Mouse (Mus musculus) intestine, embryonic 15.5 days (tissue): Measurements from ENCODE around the gene Cox7a2. TPM values are rescaled to one million over a fixed set of nuclear protein-coding genes. Genes with fewer than 3 reads are reported as not detected.
A peak's percentile ranks its signal among the peaks of the same experiment; 100 is the strongest.

Experiments
- ATAC-seq: fragments of 200-750 bp; cut with Nextera tagmentation; 2 replicates; pipeline ENCODE4 v1.8.0; 2017; ENCODE audit warnings: moderate TSS enrichment, moderate library complexity
- H3K27ac ChIP-seq: fragments of 300-500 bp; sonication (generic); 2 replicates; pipeline ENCODE4 v1.5.1; 2015; ENCODE audit warnings: mild to moderate bottlenecking, inconsistent platforms
- H3K27me3 ChIP-seq: fragments of 300-500 bp; sonication (generic); replicated peaks from 2 replicates; pipeline ENCODE4 v1.6.1; 2015; ENCODE audit warnings: inconsistent platforms
- H3K36me3 ChIP-seq: fragments of 300-500 bp; sonication (generic); 2 replicates; pipeline ENCODE4 v1.6.1; 2015; ENCODE audit warnings: inconsistent platforms
- H3K4me1 ChIP-seq: fragments of 300-500 bp; sonication (generic); replicated peaks from 2 replicates; pipeline ENCODE4 v1.6.1; 2015; ENCODE audit warnings: inconsistent platforms
- H3K4me2 ChIP-seq: fragments of 300-500 bp; sonication (generic); replicated peaks from 2 replicates; pipeline ENCODE4 v1.6.1; 2015; ENCODE audit warnings: mild to moderate bottlenecking, inconsistent platforms
- H3K4me3 ChIP-seq: fragments of 300-500 bp; sonication (generic); replicated peaks from 2 replicates; pipeline ENCODE4 v1.5.1; 2015; ENCODE audit warnings: inconsistent platforms
- H3K9ac ChIP-seq: fragments of 300-500 bp; sonication (generic); 2 replicates; pipeline ENCODE4 v1.6.1; 2015; ENCODE audit warnings: inconsistent platforms
- H3K9me3 ChIP-seq: fragments of 300-500 bp; sonication (generic); 2 replicates; pipeline ENCODE4 v1.6.1; 2016; ENCODE audit warnings: inconsistent platforms
- WGBS: fragments of 180-500 bp; shearing (Covaris S2); methylation state at CpG from one replicate; pipeline ENCODE4 v1.1.7; 2015; 5-methylcytosine and 5-hydroxymethylcytosine counted together
- polyA plus RNA-seq: library from polyadenylated mRNA; unstranded; fragments of >200 nt; fragmentation: Nextera tagmentation; extraction: Ambion mirVana; gene quantifications from 2 replicates; pipeline ENCODE4 v1.2.1, GENCODE M21; 2015

Cox7a2 gene
- polyA plus RNA-seq, 1 experiment from 2014 or later = 914 TPM

DNA sequence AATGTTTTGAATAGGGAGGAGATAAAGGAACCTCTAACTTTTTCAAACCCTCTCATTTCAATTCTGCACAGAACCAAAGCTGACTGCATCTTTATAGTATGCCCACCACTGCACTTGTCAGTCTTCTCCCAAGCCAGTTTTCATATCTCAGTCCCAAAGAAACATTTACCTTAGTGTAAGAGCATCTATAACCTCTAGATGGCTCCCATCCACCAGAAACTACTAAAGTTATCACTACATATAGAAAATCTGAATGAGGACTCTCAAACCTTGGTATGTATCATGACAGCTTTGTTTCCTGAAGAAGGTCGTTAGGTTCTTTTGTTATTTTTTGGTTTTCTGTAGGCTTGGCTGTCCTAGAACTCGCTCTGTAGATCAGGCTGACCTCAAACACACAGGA is 19.7 kb upstream of the Cox7a2 start:
- Histone ChIP-seq H3K9ac (no peak overlapping the region), H3K9me3 (no peaks in the 10 kb centered on the region), H3K4me2 (no peak overlapping the region), H3K4me1 (no peaks in the 10 kb centered on the region), H3K36me3 (no peaks in the 10 kb centered on the region; the same call in 1 of the 2 replicates), H3K4me3 (no peak overlapping the region), H3K27me3 (no peaks in the 10 kb centered on the region), H3K27ac (no peak overlapping the region)
- 78% methylated on average over 2 of the region's 2 CpGs for WGBS
- ATAC-seq = no peak

GRCm38 (mm10) chr9:79766991-79767545 is 7.4 kb upstream of the Cox7a2 start:
- no peak for ATAC-seq
- no peaks in the 10 kb centered on the region for H3K27me3 ChIP-seq
- 89% methylated on average over 5 of the region's 5 CpGs for WGBS
- no peaks in the 10 kb centered on the region for H3K9me3 ChIP-seq
- no peaks in the 10 kb centered on the region for H3K36me3 ChIP-seq
- no peak overlapping the region for H3K9ac ChIP-seq
- no peak overlapping the region for H3K27ac ChIP-seq
- no peak overlapping the region for H3K4me2 ChIP-seq
- no peak overlapping the region for H3K4me3 ChIP-seq
- H3K4me1 ChIP-seq = no peaks in the 10 kb centered on the region

GRCm38 (mm10) chr9:79765329-79765728 is 5.7 kb upstream of the Cox7a2 start:
- whole genome bisulfite sequencing = 71% methylated on average over 4 of the region's 4 CpGs
- no peak overlapping the region for H3K4me3 ChIP-seq
- no peaks in the 10 kb centered on the region for H3K4me1 ChIP-seq
- H3K9ac ChIP-seq = no peak overlapping the region
- ATAC-seq = 0 out of 2 replicates have a peak, but pooled peaks have one; percentile 30
- H3K27me3 ChIP-seq = no peaks in the 10 kb centered on the region
- H3K9me3 ChIP-seq = no peaks in the 10 kb centered on the region
- no peaks in the 10 kb centered on the region for H3K36me3 ChIP-seq
- H3K4me2 ChIP-seq = no peak overlapping the region
- H3K27ac ChIP-seq = no peak overlapping the region

DNA sequence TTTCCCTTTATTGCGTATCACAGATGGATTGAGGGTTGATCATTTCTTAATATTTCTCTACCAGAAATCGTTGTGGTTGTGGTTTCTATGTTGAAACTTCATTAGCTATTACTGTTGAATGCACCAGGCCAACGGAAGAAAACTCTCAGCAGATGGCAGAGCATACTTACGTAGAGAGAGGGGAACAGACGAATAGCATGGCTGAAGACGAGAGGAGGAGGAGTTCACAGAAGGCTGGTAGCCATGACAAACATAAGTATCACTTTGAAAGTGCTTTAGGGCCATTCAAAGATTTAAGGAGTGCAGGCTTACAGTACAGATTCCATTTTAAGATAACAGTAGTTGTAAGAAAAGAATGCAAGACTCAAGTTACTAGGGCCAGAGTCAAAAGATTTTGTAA is 2.8 kb upstream of the Cox7a2 start:
- H3K4me1 ChIP-seq = peaks cover 2% of the 10 kb centered on the region; the same call in 1 of the 2 replicates
- no peak overlapping the region for H3K4me3 ChIP-seq
- H3K27me3 ChIP-seq = no peaks in the 10 kb centered on the region
- no peak overlapping the region for H3K4me2 ChIP-seq
- H3K9ac ChIP-seq = no peak overlapping the region
- H3K27ac ChIP-seq = no peak overlapping the region
- ATAC-seq = no peak
- H3K36me3 ChIP-seq = no peaks in the 10 kb centered on the region
- H3K9me3 ChIP-seq = no peaks in the 10 kb centered on the region
- WGBS = 79% methylated on average over 6 of the region's 6 CpGs

DNA sequence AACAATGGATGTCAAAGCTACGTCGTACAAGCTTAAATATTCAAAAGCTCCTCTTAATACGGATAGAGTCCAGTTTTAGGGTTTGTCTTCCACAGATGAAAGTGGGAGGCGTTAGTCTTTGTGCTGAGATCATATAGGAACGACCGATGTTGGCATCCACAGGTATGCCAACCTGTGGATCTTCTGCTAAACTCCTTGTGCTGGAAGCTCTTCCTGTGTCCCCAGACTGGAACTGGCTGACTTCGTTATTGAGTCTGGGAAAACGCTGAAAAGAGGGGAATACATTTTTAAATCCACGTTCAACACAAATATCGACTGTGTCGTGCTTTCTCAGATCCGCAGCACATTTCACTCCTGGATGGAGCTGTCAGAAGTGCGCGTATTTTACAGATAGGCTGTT is 398 bp upstream of the Cox7a2 start:
- H3K4me1 ChIP-seq = peaks cover 2% of the 10 kb centered on the region; the same call in 1 of the 2 replicates
- H3K36me3 ChIP-seq = 0 out of 2 replicates have a peak, but pooled peaks cover 6% of the 10 kb centered on the region
- H3K4me3 ChIP-seq = peak overlapping the region; percentile 69
- peak overlapping the region; percentile 68 for H3K9ac ChIP-seq
- H3K9me3 ChIP-seq = no peaks in the 10 kb centered on the region
- WGBS = 3% methylated on average over 14 of the region's 14 CpGs
- ATAC-seq = peak; percentile 57
- peak overlapping the region; percentile 74 for H3K4me2 ChIP-seq
- H3K27ac ChIP-seq = peak overlapping the region; percentile 85
- no peaks in the 10 kb centered on the region for H3K27me3 ChIP-seq

- H3K36me3 ChIP-seq = 0 out of 2 replicates have a peak, but pooled peaks cover 6% of the 10 kb centered on the region
- H3K9ac ChIP-seq = no peak overlapping the region
- ATAC-seq = no peak
- H3K4me2 ChIP-seq = no peak overlapping the region
- no peak overlapping the region for H3K27ac ChIP-seq
- no peaks in the 10 kb centered on the region for H3K9me3 ChIP-seq
- H3K27me3 ChIP-seq = no peaks in the 10 kb centered on the region
- peaks cover 2% of the 10 kb centered on the region; the same call in 1 of the 2 replicates for H3K4me1 ChIP-seq
- H3K4me3 ChIP-seq = no peak overlapping the region
- WGBS = 83% methylated on average over 4 of the region's 4 CpGs
Measured at GRCm38 (mm10) chr9:79755311-79755710, 4.4 kb downstream of the Cox7a2 start.

DNA sequence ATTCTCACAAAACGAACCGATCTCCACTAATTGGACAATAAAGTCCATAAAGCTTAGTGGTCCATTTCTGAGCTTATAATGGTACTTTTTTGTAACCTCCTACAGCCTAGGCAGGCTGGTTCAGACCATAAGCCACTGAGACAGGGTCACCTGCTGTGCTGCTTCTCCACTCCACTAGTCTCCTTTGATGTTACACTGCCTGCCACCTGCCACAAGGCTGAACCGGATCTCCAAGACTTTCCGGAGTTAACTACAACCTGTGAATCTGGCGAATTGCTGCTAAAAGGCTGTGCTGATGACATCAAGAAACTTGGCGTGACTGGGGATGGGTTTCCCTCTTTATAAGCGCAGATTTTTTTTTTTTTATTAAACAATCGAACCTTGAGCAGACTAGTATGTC is 7.8 kb downstream of the Cox7a2 start:
- no peak overlapping the region for H3K4me3 ChIP-seq
- no peak overlapping the region for H3K27ac ChIP-seq
- no peaks in the 10 kb centered on the region for H3K9me3 ChIP-seq
- 66% methylated on average over 8 of the region's 8 CpGs for WGBS
- no peaks in the 10 kb centered on the region for H3K4me1 ChIP-seq
- no peak overlapping the region for H3K9ac ChIP-seq
- no peaks in the 10 kb centered on the region for H3K27me3 ChIP-seq
- no peak for ATAC-seq
- 0 out of 2 replicates have a peak, but pooled peaks cover 6% of the 10 kb centered on the region for H3K36me3 ChIP-seq
- H3K4me2 ChIP-seq = no peak overlapping the region

DNA sequence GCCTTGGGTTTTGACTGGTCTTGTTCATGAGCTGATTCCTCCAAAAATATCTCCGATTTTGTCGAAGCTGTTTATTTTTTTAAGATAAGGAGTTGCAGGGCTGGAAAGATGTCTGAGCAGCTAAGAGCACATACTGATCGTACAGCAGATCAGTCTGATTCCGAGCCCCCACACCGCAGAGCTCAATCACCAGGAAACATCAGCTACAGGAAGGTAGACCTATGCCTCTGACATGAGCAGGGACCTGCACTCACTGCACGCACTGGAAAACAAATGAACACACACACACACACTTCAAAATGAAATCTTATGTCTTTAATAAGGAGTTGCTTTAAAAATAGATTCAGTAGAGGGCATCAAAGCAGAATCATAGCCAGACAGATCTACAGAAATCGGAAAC is 9.0 kb downstream of the Cox7a2 start:
- 0 out of 2 replicates have a peak, but pooled peaks cover 4% of the 10 kb centered on the region for H3K36me3 ChIP-seq
- H3K9ac ChIP-seq = no peak overlapping the region
- no peaks in the 10 kb centered on the region for H3K9me3 ChIP-seq
- no peak overlapping the region for H3K4me3 ChIP-seq
- WGBS = 69% methylated on average over 7 of the region's 7 CpGs
- ATAC-seq = no peak
- H3K27me3 ChIP-seq = no peaks in the 10 kb centered on the region
- H3K27ac ChIP-seq = no peak overlapping the region
- H3K4me2 ChIP-seq = no peak overlapping the region
- H3K4me1 ChIP-seq = no peaks in the 10 kb centered on the region

DNA sequence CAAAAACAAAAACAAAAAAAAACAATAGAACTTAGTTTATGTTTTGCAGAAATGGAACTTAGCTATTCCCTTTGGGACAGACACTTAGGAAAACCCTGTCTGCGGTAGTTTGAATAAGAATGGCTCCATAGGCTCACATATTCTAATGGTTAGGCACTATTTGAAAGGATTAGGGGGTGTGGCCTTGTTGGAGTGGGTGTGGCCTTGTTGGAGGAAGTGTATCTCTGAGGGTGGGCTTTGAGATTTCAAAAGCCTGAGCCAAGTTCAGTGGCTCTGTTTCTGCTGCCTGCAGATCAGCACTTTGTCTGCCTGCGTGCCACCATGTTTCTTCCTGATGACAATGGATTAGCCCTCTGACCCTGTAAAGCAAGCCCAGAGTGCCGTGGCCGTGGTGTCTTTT is 14.6 kb downstream of the Cox7a2 start:
- Histone ChIP-seq H3K27me3 (no peaks in the 10 kb centered on the region), H3K36me3 (no peaks in the 10 kb centered on the region), H3K4me2 (no peak overlapping the region), H3K9ac (no peak overlapping the region), H3K4me1 (no peaks in the 10 kb centered on the region), H3K9me3 (no peaks in the 10 kb centered on the region), H3K27ac (no peak overlapping the region), H3K4me3 (no peak overlapping the region)
- 70% methylated on average over 4 of the region's 4 CpGs for WGBS
- ATAC-seq = no peak

DNA sequence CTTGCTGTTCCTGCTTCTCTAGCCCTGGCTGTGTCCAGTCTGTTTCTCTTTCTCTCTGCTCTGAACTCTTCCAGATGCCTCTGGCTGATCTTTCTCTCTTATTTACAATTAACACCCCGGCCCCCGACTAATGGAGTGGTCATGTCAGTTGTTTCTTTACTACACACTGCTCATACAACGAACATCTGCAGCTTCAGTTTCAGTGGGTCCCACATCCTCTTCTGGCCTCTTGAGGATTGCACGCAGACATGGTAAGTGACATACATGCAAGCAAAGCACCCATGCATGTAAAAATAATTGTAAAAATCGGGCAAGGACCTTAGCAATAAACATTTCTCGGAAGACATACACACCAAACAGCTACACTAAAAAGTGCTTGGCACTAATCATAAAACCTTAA is 24.1 kb downstream of the Cox7a2 start:
- WGBS = 57% methylated on average over 6 of the region's 6 CpGs
- Histone ChIP-seq H3K4me2 (no peak overlapping the region), H3K27ac (no peak overlapping the region), H3K27me3 (no peaks in the 10 kb centered on the region), H3K36me3 (no peaks in the 10 kb centered on the region), H3K9ac (no peak overlapping the region), H3K9me3 (no peaks in the 10 kb centered on the region), H3K4me1 (no peaks in the 10 kb centered on the region), H3K4me3 (no peak overlapping the region)
- no peak for ATAC-seq

- no peak for ATAC-seq
- Histone ChIP-seq H3K9me3 (no peaks in the 10 kb centered on the region), H3K9ac (no peak overlapping the region), H3K27ac (no peak overlapping the region), H3K4me2 (no peak overlapping the region), H3K4me1 (no peaks in the 10 kb centered on the region), H3K27me3 (no peaks in the 10 kb centered on the region), H3K4me3 (no peak overlapping the region), H3K36me3 (no peaks in the 10 kb centered on the region)
- 64% methylated on average over 5 of the region's 5 CpGs for WGBS
Measured at GRCm38 (mm10) chr9:79730301-79730700, 29.4 kb downstream of the Cox7a2 start.

GRCm38 (mm10) chr9:79723090-79723489 is 36.6 kb downstream of the Cox7a2 start:
- no peak for ATAC-seq
- Histone ChIP-seq H3K4me2 (no peak overlapping the region), H3K27me3 (peaks cover 9% of the 10 kb centered on the region), H3K9me3 (no peaks in the 10 kb centered on the region), H3K36me3 (no peaks in the 10 kb centered on the region), H3K4me3 (no peak overlapping the region), H3K9ac (no peak overlapping the region), H3K27ac (no peak overlapping the region), H3K4me1 (peaks cover 10% of the 10 kb centered on the region; the same call in 1 of the 2 replicates)
- 31% methylated on average over 5 of the region's 5 CpGs for WGBS

DNA sequence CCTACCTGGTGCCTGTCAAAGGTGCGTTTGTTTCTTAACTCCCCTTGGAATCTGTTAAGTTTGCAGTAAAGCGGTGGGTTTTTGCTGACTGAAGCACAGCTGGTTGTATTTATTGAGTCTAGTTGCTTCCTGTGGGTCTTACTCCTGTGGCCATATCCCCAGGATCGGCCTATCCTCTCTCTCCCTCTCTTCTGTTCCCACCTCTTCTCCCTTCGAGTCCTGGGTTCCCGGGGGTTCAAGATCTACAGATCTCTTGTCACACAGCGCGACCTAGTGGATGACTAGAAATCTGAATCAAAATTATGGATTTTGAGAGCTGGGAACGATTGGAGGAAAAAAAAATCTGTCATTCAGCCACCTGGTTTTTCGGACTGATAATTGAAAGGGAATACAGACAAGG is 38.6 kb downstream of the Cox7a2 start:
- WGBS = 8% methylated on average over 9 of the region's 9 CpGs
- Histone ChIP-seq H3K27ac (no peak overlapping the region), H3K27me3 (peaks cover 13% of the 10 kb centered on the region), H3K4me3 (no peak overlapping the region), H3K4me2 (0 out of 2 replicates have a peak overlapping the region, but pooled peaks have one; percentile 17), H3K4me1 (peaks cover 11% of the 10 kb centered on the region; the same call in 1 of the 2 replicates), H3K9me3 (no peaks in the 10 kb centered on the region), H3K36me3 (no peaks in the 10 kb centered on the region), H3K9ac (no peak overlapping the region)
- ATAC-seq = no peak
